Mouse (Mus musculus): ENCODE measurements at regions not wholly inside any gene's neighbourhood (a gene's known extent, or its start where the extent isn't known, plus 50 kb on each side); places are given as distances from the start of the nearest gene placed in this dataset.

- Histone ChIP-seq H3K9me3 (ENCODE audit: low read length) (no peaks in the 10 kb centered on the region), H3K36me3 (ENCODE audit: insufficient read depth, low read length) (no peaks in the 10 kb centered on the region), H3K27me3 (ENCODE audit: insufficient read depth, low read length) (no peaks in the 10 kb centered on the region), H3K4me1 (replicated peaks; ENCODE audit: low read depth, low read length) (no peaks in the 10 kb centered on the region), H3K4me3 (replicated peaks; ENCODE audit: low read length) (no peak overlapping the region)
- TF ChIP-seq NANOG (IDR thresholded peaks at IDR 0.05; ENCODE audit: borderline replicate concordance, low read length) (no peak), POU5F1 (IDR thresholded peaks at IDR 0.05; ENCODE audit: borderline replicate concordance, low read length) (no peak), CTCF (conservative IDR thresholded peaks at IDR 0.05; ENCODE audit: low read length) (no peak)
Measured at GRCm38 (mm10) chr10:16552861-16553635, 1170.0 kb upstream of the Cited2 start.

- no peak overlapping the region for H3K4me3 ChIP-seq (replicated peaks; ENCODE audit: low read length)
- H3K27me3 ChIP-seq (ENCODE audit: insufficient read depth, low read length) = no peaks in the 10 kb centered on the region
- no peaks in the 10 kb centered on the region for H3K36me3 ChIP-seq (ENCODE audit: insufficient read depth, low read length)
- TF ChIP-seq POU5F1 (IDR thresholded peaks at IDR 0.05; ENCODE audit: borderline replicate concordance, low read length) (no peak), CTCF (conservative IDR thresholded peaks at IDR 0.05; ENCODE audit: low read length) (no peak), NANOG (IDR thresholded peaks at IDR 0.05; ENCODE audit: borderline replicate concordance, low read length) (no peak)
- no peaks in the 10 kb centered on the region for H3K9me3 ChIP-seq (ENCODE audit: low read length)
- no peaks in the 10 kb centered on the region for H3K4me1 ChIP-seq (replicated peaks; ENCODE audit: low read depth, low read length)
Measured at GRCm38 (mm10) chr10:16574568-16574967, 1148.5 kb upstream of the Cited2 start.

- Histone ChIP-seq H3K27me3 (ENCODE audit: insufficient read depth, low read length) (no peaks in the 10 kb centered on the region), H3K9me3 (ENCODE audit: low read length) (no peaks in the 10 kb centered on the region), H3K4me1 (replicated peaks; ENCODE audit: low read depth, low read length) (no peaks in the 10 kb centered on the region), H3K36me3 (ENCODE audit: insufficient read depth, low read length) (no peaks in the 10 kb centered on the region), H3K4me3 (replicated peaks; ENCODE audit: low read length) (no peak overlapping the region)
- TF ChIP-seq NANOG (IDR thresholded peaks at IDR 0.05; ENCODE audit: borderline replicate concordance, low read length) = no peak
- no peak for TF ChIP-seq POU5F1 (IDR thresholded peaks at IDR 0.05; ENCODE audit: borderline replicate concordance, low read length)
- TF ChIP-seq CTCF (conservative IDR thresholded peaks at IDR 0.05; ENCODE audit: low read length) = no peak
Measured at GRCm38 (mm10) chr10:16578554-16579078, 1144.4 kb upstream of the Cited2 start.

- no peaks in the 10 kb centered on the region for H3K4me1 ChIP-seq (replicated peaks; ENCODE audit: low read depth, low read length)
- H3K9me3 ChIP-seq (ENCODE audit: low read length) = no peaks in the 10 kb centered on the region
- TF ChIP-seq NANOG (IDR thresholded peaks at IDR 0.05; ENCODE audit: borderline replicate concordance, low read length) (no peak), POU5F1 (IDR thresholded peaks at IDR 0.05; ENCODE audit: borderline replicate concordance, low read length) (no peak), CTCF (conservative IDR thresholded peaks at IDR 0.05; ENCODE audit: low read length) (no peak)
- no peak overlapping the region for H3K4me3 ChIP-seq (replicated peaks; ENCODE audit: low read length)
- no peaks in the 10 kb centered on the region for H3K36me3 ChIP-seq (ENCODE audit: insufficient read depth, low read length)
- H3K27me3 ChIP-seq (ENCODE audit: insufficient read depth, low read length) = no peaks in the 10 kb centered on the region
Measured at GRCm38 (mm10) chr10:16580200-16580599, 1142.8 kb upstream of the Cited2 start.

GRCm38 (mm10) chr10:16588833-16589232, 1134.2 kb upstream of the Cited2 start:
- Histone ChIP-seq H3K36me3 (ENCODE audit: insufficient read depth, low read length) (no peaks in the 10 kb centered on the region), H3K27me3 (ENCODE audit: insufficient read depth, low read length) (no peaks in the 10 kb centered on the region), H3K4me3 (replicated peaks; ENCODE audit: low read length) (no peak overlapping the region), H3K9me3 (ENCODE audit: low read length) (no peaks in the 10 kb centered on the region), H3K4me1 (replicated peaks; ENCODE audit: low read depth, low read length) (peaks cover 7% of the 10 kb centered on the region; the same call in 1 of the 2 replicates)
- TF ChIP-seq CTCF (conservative IDR thresholded peaks at IDR 0.05; ENCODE audit: low read length) (no peak), NANOG (IDR thresholded peaks at IDR 0.05; ENCODE audit: borderline replicate concordance, low read length) (no peak), POU5F1 (IDR thresholded peaks at IDR 0.05; ENCODE audit: borderline replicate concordance, low read length) (no peak)

GRCm38 (mm10) chr10:16589399-16589798, 1133.6 kb upstream of the Cited2 start:
- TF ChIP-seq NANOG (IDR thresholded peaks at IDR 0.05; ENCODE audit: borderline replicate concordance, low read length) (no peak), POU5F1 (IDR thresholded peaks at IDR 0.05; ENCODE audit: borderline replicate concordance, low read length) (no peak), CTCF (conservative IDR thresholded peaks at IDR 0.05; ENCODE audit: low read length) (no peak)
- no peaks in the 10 kb centered on the region for H3K27me3 ChIP-seq (ENCODE audit: insufficient read depth, low read length)
- no peaks in the 10 kb centered on the region for H3K9me3 ChIP-seq (ENCODE audit: low read length)
- no peaks in the 10 kb centered on the region for H3K36me3 ChIP-seq (ENCODE audit: insufficient read depth, low read length)
- H3K4me3 ChIP-seq (replicated peaks; ENCODE audit: low read length) = no peak overlapping the region
- peaks cover 7% of the 10 kb centered on the region; the same call in 1 of the 2 replicates for H3K4me1 ChIP-seq (replicated peaks; ENCODE audit: low read depth, low read length)

GRCm38 (mm10) chr10:16592870-16593269, 1130.1 kb upstream of the Cited2 start:
- TF ChIP-seq NANOG (IDR thresholded peaks at IDR 0.05; ENCODE audit: borderline replicate concordance, low read length) = no peak
- no peak for TF ChIP-seq POU5F1 (IDR thresholded peaks at IDR 0.05; ENCODE audit: borderline replicate concordance, low read length)
- TF ChIP-seq CTCF (conservative IDR thresholded peaks at IDR 0.05; ENCODE audit: low read length) = no peak
- no peaks in the 10 kb centered on the region for H3K27me3 ChIP-seq (ENCODE audit: insufficient read depth, low read length)
- H3K36me3 ChIP-seq (ENCODE audit: insufficient read depth, low read length) = no peaks in the 10 kb centered on the region
- H3K4me1 ChIP-seq (replicated peaks; ENCODE audit: low read depth, low read length) = peaks cover 7% of the 10 kb centered on the region; the same call in 1 of the 2 replicates
- no peak overlapping the region for H3K4me3 ChIP-seq (replicated peaks; ENCODE audit: low read length)
- no peaks in the 10 kb centered on the region for H3K9me3 ChIP-seq (ENCODE audit: low read length)

- Histone ChIP-seq H3K4me3 (replicated peaks; ENCODE audit: low read length) (no peak overlapping the region), H3K4me1 (replicated peaks; ENCODE audit: low read depth, low read length) (no peaks in the 10 kb centered on the region), H3K27me3 (ENCODE audit: insufficient read depth, low read length) (no peaks in the 10 kb centered on the region), H3K36me3 (ENCODE audit: insufficient read depth, low read length) (no peaks in the 10 kb centered on the region), H3K9me3 (ENCODE audit: low read length) (no peaks in the 10 kb centered on the region)
- TF ChIP-seq CTCF (conservative IDR thresholded peaks at IDR 0.05; ENCODE audit: low read length) (no peak), POU5F1 (IDR thresholded peaks at IDR 0.05; ENCODE audit: borderline replicate concordance, low read length) (no peak), NANOG (IDR thresholded peaks at IDR 0.05; ENCODE audit: borderline replicate concordance, low read length) (no peak)
Measured at GRCm38 (mm10) chr10:16600041-16600440, 1123.0 kb upstream of the Cited2 start.
